Mouse (Mus musculus) heart, postnatal 14 days (tissue): Measurements from ENCODE around the gene Oxct1. TPM values are rescaled to one million over a fixed set of nuclear protein-coding genes. Genes with fewer than 3 reads are reported as not detected.

Experiments used
- DNase-seq, 2 experiments: peaks; one replicate each; pipeline ENCODE4 v3.0.0; 2021 to 2022
- intact Hi-C: fragments of 180-260 bp; cut with DNase I; formaldehyde crosslinking; loops from one replicate; pipeline ENCODE4 v1.15.1; 2025
- total RNA-seq, 2 experiments: library from RNA; stranded (reverse); gene quantifications; 2 replicates each; pipeline ENCODE4 v1.2.3; 2021

The Oxct1 gene
- total RNA-seq, 2 experiments from 2014 or later: 531 to 576 TPM

DNA sequence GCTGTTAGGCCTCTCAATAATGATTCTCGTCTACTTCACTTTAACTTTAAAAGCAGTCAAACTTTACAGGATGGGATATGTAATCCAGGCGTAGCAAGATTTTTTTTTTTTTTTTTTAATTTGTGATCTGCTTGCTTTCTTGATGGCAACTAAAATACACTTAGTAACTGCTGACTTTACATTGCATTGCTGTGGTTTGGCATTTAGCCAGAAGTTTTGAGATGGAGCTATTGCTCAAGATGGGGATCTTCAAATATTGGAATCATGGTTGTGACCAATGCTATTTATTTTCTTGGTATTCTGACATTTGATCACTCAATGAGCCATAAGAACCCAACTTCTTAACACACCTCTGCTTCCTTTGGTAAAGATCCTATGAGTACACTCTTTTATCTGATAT lies 66.4 kb downstream of the Oxct1 start:
- intact Hi-C loops: no loop called here

DNA sequence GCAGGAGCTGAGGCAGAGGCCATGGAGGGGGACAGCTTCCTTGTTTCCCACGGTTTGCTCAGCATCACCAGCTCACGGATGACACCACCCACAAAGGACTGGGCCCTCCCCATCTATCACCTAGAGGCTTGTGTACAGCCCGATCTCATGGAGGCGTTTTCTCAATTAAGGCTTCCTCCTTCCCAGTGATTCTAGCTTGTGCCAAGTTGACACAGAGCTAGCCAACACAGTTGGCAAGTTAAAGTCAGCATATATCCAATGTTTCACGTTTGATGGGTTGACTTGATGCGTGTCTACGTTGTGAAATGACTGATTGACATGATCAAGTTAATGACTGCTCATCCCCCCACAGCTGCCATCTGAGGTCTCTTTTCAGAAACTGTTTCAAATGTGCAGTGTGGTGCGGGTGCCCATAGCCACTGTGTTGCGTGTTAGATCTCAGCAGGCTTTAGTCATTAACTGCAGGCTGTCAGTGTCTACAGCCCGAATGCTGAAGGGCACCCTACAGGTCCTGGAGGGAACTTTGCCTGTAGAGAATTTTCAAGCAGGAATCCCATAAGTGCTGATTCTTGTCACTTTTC lies 74.2 kb downstream of the Oxct1 start:
- intact Hi-C loops: no loop called here
- DNase-seq: no peak

More for the DNA sequence above, 66.4 kb downstream of the Oxct1 start:
- no peak for DNase-seq

GRCm38 (mm10) chr15:4101025-4101424 lies 74.8 kb downstream of the Oxct1 start:
- DNase-seq: no peak
- intact Hi-C loops: no loop called here

GRCm38 (mm10) chr15:4104319-4104718 lies 78.1 kb downstream of the Oxct1 start:
- intact Hi-C loops: no loop called here
- DNase-seq: no peak

- intact Hi-C loops: no loop called here
- no peak for DNase-seq
These were observed 79.3 kb downstream of the Oxct1 start for GRCm38 (mm10) chr15:4105498-4105897.

- intact Hi-C loops: no loop called here
- no peak for DNase-seq
These were observed 93.8 kb downstream of the Oxct1 start for GRCm38 (mm10) chr15:4119962-4120361.

GRCm38 (mm10) chr15:4124648-4125047 lies 98.5 kb downstream of the Oxct1 start:
- intact Hi-C loops: no loop called here
- no peak for DNase-seq

DNA sequence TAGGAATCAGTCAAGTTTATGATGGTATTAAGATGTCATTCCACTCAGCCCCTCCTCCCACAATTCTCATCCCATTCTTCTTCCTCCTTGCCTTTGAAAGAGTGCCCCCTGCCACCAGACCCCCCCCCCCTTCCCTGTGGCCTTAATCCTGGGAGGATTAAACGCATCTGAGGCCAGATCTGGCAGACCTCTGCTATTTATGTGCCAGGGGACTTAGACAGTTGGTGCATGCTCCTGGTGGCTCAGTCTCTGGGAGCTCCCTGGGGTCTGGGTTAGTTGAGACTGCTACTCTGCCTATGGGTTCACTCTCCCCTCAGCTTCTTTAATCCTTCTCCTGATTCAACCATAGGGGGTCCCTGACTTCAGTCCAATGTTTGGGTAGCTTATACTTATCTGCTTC lies 112.3 kb downstream of the Oxct1 start:
- no peak for DNase-seq
- intact Hi-C loops: no loop called here

GRCm38 (mm10) chr15:4139516-4139915 lies 113.3 kb downstream of the Oxct1 start:
- intact Hi-C loops: no loop called here
- no peak for DNase-seq

DNA sequence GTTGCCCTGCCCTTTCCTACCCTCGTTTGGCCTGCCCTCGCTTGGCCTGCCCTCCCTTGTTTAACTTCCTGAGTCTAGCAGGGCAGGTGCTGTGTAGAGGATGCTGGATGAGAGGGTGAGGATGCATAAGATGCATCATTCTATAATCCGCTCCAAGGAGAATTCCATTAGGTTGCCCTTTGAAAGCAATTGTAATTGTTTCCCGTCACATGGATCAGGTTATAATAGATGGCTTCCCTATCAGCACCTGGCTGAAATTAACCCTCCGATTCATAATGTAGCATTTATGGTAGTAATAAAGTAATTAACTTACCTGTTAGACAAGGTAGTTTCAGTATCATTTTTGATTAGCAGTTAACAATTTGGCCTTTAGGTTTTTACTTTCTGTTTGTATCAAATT lies 119.2 kb downstream of the Oxct1 start:
- DNase-seq: no peak
- intact Hi-C loops: no loop called here

DNA sequence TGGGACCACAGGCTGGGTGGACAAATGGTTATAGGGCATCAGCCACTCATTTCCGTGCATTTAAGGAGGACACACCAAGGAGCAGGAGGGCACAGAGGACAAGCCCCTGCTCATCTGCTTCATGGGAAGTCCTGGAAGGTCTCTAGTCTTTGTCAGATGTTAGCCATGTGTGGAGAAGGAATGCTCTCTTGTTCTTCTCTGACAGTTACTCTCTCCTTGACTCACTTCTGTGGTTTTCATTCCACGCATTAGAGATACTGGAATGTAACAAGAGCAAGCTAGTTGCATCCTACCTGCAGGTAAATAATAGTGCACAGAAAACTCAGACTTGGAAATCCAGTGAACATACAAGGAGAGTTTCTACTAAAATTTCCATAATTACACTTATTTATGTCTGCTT lies 121.5 kb downstream of the Oxct1 start:
- no peak for DNase-seq
- intact Hi-C loops: no loop called here

DNA sequence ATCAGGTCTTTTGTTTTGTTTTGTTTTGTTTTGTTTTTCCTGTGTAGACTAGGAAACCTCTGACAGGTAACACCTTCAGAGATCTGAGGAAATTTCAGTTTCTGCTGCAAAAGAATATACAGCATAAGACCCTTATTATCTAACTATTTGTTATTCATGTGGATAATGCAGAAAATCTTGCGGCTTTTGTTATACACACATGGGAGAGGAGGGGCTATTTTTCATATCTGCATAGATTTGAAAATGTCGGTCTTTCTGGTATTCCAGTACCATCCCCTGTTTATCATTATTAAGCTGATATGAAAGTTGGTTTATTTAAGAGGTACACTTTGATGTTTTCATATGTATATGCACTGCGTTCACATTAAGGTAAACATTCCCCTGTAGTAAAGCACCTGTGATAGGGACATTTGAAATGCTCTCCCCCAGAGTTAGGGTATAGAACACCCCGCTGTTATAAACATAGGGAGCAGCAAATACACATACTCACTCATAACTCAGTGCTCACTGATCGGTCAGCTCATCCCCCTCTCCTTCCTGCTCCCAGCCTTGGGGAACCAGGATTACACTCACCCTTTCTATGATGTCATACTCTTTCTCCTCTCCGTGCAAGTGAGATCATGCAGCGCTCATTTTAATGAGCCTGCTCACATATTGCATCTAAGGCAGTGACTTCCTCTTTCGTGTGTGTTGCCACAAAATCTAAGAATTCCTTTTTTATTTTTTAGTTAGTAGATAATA lies 122.6 kb downstream of the Oxct1 start:
- DNase-seq: no peak
- intact Hi-C loops: no loop called here

- intact Hi-C loops: no loop called here
- no peak for DNase-seq
These were observed 128.5 kb downstream of the Oxct1 start for GRCm38 (mm10) chr15:4154646-4155045.

- no peak for DNase-seq
- intact Hi-C loops: no loop called here
These were observed 141.8 kb downstream of the Oxct1 start for GRCm38 (mm10) chr15:4167946-4168345.

GRCm38 (mm10) chr15:4171600-4171999 lies 145.4 kb downstream of the Oxct1 start:
- intact Hi-C loops: no loop called here
- no peak for DNase-seq

GRCm38 (mm10) chr15:4197913-4198312 lies 171.7 kb downstream of the Oxct1 start:
- no peak for DNase-seq
- intact Hi-C loops: no loop called here

Other genes with a start within 250 kb of the Oxct1 start
- 1 to 10 TPM; 8.6 to 9.7 TPM for gene Fbxo4, start 46.8 kb upstream of the Oxct1 start, total RNA-seq
- 10 to 100 TPM; 24.5 to 26.5 TPM for gene AW549877, start 30.6 kb upstream of the Oxct1 start, total RNA-seq